Mouse (Mus musculus): Measurements from ENCODE around the gene Ap5b1. TPM values are rescaled to one million over a fixed set of nuclear protein-coding genes. Genes with fewer than 3 reads are reported as not detected.

Gene Ap5b1
- polyA plus RNA-seq, 1 experiment from 2014 or later, result 1.4 TPM

DNA sequence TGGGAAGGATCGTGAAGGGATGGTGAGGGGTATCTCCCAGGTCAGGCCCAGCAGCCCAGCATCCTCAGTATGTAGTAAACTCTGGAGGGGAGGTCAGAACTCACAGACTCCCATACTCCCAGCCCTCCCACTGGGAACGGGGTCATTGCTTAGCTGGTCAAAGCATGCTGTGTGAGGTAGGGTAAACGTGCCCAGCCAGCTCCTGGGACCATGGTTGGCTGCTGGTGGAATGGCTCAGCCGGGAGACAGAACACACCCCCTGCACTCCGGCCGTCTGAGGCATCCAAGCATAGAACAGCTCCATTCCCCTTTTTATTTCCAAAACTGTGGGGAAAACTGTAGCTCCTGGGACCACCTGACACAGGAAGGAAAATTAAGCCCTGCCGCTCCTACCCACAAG lies 9.7 kb upstream of the Ap5b1 start:
- WGBS, result 50% methylated on average over 7 of the region's 7 CpGs
- Histone ChIP-seq H3K4me3 (no peak overlapping the region), H3K4me2 (no peak overlapping the region), H3K27ac (no peak overlapping the region), H3K36me3 (ENCODE audit: poor library complexity, severe bottlenecking) (no peaks in the 10 kb centered on the region), H3K27me3 (peaks cover 87% of the 10 kb centered on the region), H3K9ac (no peak overlapping the region), H3K9me3 (replicated peaks) (no peaks in the 10 kb centered on the region), H3K4me1 (peaks cover 14% of the 10 kb centered on the region)
- no peak for ATAC-seq

DNA sequence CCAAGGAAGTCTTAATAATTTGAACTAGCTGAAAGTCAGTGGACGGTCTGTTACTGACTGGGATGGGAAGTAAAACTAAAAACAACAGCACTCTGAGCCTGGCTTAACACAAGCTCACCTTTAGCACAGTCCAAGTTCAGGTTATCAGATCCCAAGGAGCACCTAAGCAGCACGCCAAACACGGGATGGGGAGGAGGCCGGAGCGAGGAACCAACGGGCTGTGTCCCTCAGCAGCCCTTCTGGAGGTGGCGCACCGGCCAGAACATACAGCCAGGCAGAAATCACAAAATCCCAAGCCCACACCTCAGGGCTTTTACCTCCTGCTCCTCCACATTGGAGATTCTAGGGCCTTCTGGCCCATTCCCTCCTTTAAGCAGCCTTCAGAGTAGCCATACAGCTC lies 9.1 kb upstream of the Ap5b1 start:
- WGBS, result 63% methylated on average over 8 of the region's 8 CpGs
- no peak overlapping the region for H3K9ac ChIP-seq

DNA sequence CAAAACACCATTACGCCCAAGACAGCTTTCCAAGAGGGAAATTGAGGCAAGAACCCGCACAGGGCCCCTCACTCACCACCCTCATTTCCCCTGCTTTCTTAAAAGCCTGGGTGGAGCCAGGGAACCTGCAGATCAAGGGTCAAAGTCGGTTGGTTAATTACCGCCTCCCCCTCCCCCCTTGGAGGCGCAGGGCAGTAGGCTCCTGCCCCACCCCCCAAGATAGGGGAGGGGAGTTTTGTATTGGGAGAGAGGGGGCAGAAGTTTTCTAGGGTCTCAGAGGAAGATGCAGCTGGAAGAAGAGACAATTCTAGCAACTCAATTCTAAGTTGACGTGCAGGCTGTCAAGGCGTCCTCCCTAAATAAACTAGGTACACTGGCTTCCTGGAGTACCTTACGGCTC lies 8.6 kb upstream of the Ap5b1 start:
- no peak for ATAC-seq

More for the DNA sequence above, 9.1 kb upstream of the Ap5b1 start:
- Histone ChIP-seq H3K27me3 (peaks cover 93% of the 10 kb centered on the region), H3K4me1 (peaks cover 14% of the 10 kb centered on the region), H3K36me3 (ENCODE audit: poor library complexity, severe bottlenecking) (no peaks in the 10 kb centered on the region), H3K27ac (no peak overlapping the region), H3K4me2 (no peak overlapping the region), H3K9me3 (replicated peaks) (no peaks in the 10 kb centered on the region), H3K4me3 (0 out of 2 replicates have a peak overlapping the region, but pooled peaks have one; percentile 4)
- no peak for ATAC-seq

GRCm38 (mm10) chr19:5559631-5560456 lies 8.0 kb upstream of the Ap5b1 start:
- peak overlapping the region; percentile 58 for H3K4me2 ChIP-seq
- H3K4me1 ChIP-seq, result peaks cover 14% of the 10 kb centered on the region
- no peak overlapping the region for H3K27ac ChIP-seq
- peak overlapping the region; percentile 35 for H3K4me3 ChIP-seq
- peak overlapping the region; percentile 45; the same call in 1 of the 2 replicates for H3K9ac ChIP-seq
- H3K27me3 ChIP-seq, result peaks cover 94% of the 10 kb centered on the region
- no peaks in the 10 kb centered on the region for H3K36me3 ChIP-seq (ENCODE audit: poor library complexity, severe bottlenecking)
- no peaks in the 10 kb centered on the region for H3K9me3 ChIP-seq (replicated peaks)
- ATAC-seq, result no peak
- WGBS, result under 1% methylated on average over 69 of the region's 69 CpGs

More for the DNA sequence above, 8.6 kb upstream of the Ap5b1 start:
- H3K27ac ChIP-seq, result no peak overlapping the region
- no peak overlapping the region for H3K9ac ChIP-seq
- peaks cover 14% of the 10 kb centered on the region for H3K4me1 ChIP-seq
- H3K9me3 ChIP-seq (replicated peaks), result no peaks in the 10 kb centered on the region
- H3K36me3 ChIP-seq (ENCODE audit: poor library complexity, severe bottlenecking), result no peaks in the 10 kb centered on the region
- peaks cover 93% of the 10 kb centered on the region for H3K27me3 ChIP-seq
- 0 out of 2 replicates have a peak overlapping the region, but pooled peaks have one; percentile 4 for H3K4me3 ChIP-seq
- no peak overlapping the region for H3K4me2 ChIP-seq
- WGBS, result 17% methylated on average over 7 of the region's 8 CpGs

DNA sequence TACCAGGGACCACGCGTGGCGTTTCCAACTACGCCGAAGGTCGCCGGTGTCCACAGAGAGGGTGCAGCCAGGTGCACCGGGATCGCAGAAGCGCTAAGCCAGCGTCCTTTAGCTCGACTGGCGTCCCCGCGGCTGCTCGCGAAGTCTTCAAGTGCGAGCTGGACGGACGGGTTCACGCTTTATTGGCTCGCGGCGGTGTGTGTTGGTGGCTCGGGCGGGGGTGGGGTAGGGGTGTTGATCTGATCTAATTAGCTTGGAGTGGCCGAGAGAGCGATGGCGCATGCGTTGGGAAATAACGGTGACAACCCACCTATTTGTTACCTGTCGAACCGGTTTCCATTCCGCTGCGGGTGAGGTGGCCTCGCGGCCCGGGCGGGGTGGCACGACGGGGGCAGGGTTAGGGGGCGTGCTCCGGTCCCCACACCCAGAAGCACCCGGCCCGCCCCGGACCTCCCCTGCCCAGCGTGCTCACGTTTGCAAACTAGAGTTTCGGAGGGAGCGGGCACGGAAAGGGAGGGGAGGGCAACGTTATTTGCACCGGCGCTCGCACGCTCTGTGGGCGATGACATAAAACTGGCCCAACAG lies 7.3 kb upstream of the Ap5b1 start, which contains the start of gene Ovol1:
Gene Ovol1, minus strand, starts transcription at position 190 of the 585 bp plus-strand sequence.
- 1% methylated on average over 57 of the region's 57 CpGs for WGBS
- Histone ChIP-seq H3K36me3 (ENCODE audit: poor library complexity, severe bottlenecking) (no peaks in the 10 kb centered on the region), H3K27ac (no peak within 1 kb of the TSS), H3K4me1 (peaks cover 14% of the 10 kb centered on the region), H3K4me2 (peak within 1 kb of the TSS; percentile 58), H3K4me3 (peak within 1 kb of the TSS; percentile 35), H3K27me3 (peaks cover 94% of the 10 kb centered on the region), H3K9me3 (replicated peaks) (no peaks in the 10 kb centered on the region), H3K9ac (peak within 1 kb of the TSS; percentile 45; the same call in 1 of the 2 replicates)
- ATAC-seq, result no peak

DNA sequence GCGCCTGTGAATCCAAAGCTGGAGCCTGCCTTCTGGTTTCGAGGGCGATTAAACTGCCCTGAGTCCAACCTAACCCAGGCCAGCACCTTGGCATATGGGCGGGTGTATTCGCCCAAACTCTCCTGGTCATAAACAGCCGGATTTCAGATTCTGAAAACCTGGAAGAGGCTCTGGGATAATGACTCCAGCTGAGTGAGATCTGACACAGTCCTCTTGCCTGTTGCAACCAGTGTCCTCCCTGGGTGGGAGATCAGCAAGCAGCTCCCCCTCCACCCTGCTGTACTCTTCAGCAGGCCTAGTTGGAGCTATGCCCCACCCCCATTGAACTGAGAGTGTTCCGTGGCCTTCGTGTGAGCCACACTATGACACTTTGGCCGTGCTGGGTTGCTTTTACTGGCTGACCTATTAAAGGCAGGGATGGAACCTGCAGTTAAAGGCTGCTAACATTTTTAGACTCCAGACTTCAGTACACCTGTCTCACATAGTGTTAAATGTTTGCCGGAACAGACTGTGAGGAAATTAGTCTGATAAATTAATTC lies 6.5 kb upstream of the Ap5b1 start:
- Histone ChIP-seq H3K4me3 (no peak overlapping the region), H3K9ac (no peak overlapping the region), H3K9me3 (replicated peaks) (no peaks in the 10 kb centered on the region), H3K4me2 (peak overlapping the region; percentile 58; the same call in 1 of the 2 replicates), H3K4me1 (peaks cover 14% of the 10 kb centered on the region), H3K36me3 (ENCODE audit: poor library complexity, severe bottlenecking) (no peaks in the 10 kb centered on the region), H3K27ac (no peak overlapping the region), H3K27me3 (peaks cover 94% of the 10 kb centered on the region)
- ATAC-seq, result no peak
- WGBS, result 17% methylated on average over 10 of the region's 10 CpGs

GRCm38 (mm10) chr19:5561886-5562285 lies 5.9 kb upstream of the Ap5b1 start:
- H3K9me3 ChIP-seq (replicated peaks), result no peaks in the 10 kb centered on the region
- H3K9ac ChIP-seq, result no peak overlapping the region
- H3K27ac ChIP-seq, result no peak overlapping the region
- no peak overlapping the region for H3K4me3 ChIP-seq
- WGBS, result 68% methylated on average over 3 of the region's 3 CpGs
- H3K36me3 ChIP-seq (ENCODE audit: poor library complexity, severe bottlenecking), result no peaks in the 10 kb centered on the region
- H3K4me2 ChIP-seq, result no peak overlapping the region
- H3K4me1 ChIP-seq, result peaks cover 16% of the 10 kb centered on the region
- peaks cover 94% of the 10 kb centered on the region for H3K27me3 ChIP-seq
- ATAC-seq, result no peak

DNA sequence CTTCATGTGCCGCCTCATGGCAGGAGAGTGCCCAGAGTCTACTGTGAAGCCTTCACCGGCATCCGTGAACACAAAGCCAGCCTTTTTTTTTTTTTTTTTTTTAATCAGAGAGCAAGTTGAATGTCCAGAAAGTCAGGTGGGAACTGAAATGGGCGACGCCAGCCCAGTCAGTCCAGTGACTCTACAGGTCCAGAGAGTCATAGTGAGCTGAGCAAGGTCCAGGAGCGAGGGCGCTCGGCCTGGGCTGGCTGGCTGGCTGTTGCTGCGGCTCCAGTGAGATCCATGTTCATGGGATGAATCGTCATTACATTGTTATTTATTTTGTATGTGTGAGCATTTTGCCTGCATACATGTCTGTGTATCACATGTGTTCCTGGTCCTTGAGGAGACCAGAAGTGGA lies 5.0 kb upstream of the Ap5b1 start:
- H3K27ac ChIP-seq, result no peak overlapping the region
- H3K4me1 ChIP-seq, result peaks cover 21% of the 10 kb centered on the region
- no peak overlapping the region for H3K9ac ChIP-seq
- no peak overlapping the region for H3K4me2 ChIP-seq
- no peak for ATAC-seq
- WGBS, result 90% methylated on average over 10 of the region's 10 CpGs
- H3K27me3 ChIP-seq, result peaks cover 86% of the 10 kb centered on the region
- no peaks in the 10 kb centered on the region for H3K9me3 ChIP-seq (replicated peaks)
- no peak overlapping the region for H3K4me3 ChIP-seq
- no peaks in the 10 kb centered on the region for H3K36me3 ChIP-seq (ENCODE audit: poor library complexity, severe bottlenecking)

- Histone ChIP-seq H3K4me3 (no peak overlapping the region), H3K27me3 (peaks cover 51% of the 10 kb centered on the region), H3K4me2 (no peak overlapping the region)
Measured at GRCm38 (mm10) chr19:5566316-5566715, 1.5 kb upstream of the Ap5b1 start.

DNA sequence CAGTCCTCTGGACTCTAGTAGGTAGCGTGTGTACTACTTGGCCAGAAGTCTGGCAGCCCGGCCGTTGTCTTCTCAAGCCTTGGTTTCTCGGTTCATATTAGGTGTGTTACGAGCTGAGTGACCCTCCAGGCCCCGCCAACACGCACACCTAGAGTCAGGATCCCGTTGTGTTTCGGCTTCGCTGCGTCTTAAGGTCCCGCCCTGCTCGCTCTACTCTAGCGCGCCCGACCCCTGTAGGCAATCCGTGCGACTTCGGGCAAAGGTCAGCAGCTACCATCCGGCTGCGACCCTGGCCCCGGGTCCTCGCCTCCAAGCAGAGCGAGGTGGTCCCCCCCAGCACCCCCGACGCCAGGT lies 668 bp upstream of the Ap5b1 start:
- Histone ChIP-seq H3K9me3 (replicated peaks) (no peaks in the 10 kb centered on the region), H3K27me3 (peaks cover 43% of the 10 kb centered on the region), H3K36me3 (ENCODE audit: poor library complexity, severe bottlenecking) (0 out of 2 replicates have a peak, but pooled peaks cover 8% of the 10 kb centered on the region), H3K9ac (peak overlapping the region; percentile 78), H3K4me3 (peak overlapping the region; percentile 75), H3K4me1 (peaks cover 17% of the 10 kb centered on the region), H3K27ac (peak overlapping the region; percentile 84; the same call in 1 of the 2 replicates), H3K4me2 (peak overlapping the region; percentile 91)
- peak; percentile 49; the same call in 1 of the 2 replicates for ATAC-seq
- WGBS, result 2% methylated on average over 26 of the region's 26 CpGs

More at GRCm38 (mm10) chr19:5566316-5566715, 1.5 kb upstream of the Ap5b1 start:
- ATAC-seq, result no peak
- Histone ChIP-seq H3K36me3 (ENCODE audit: poor library complexity, severe bottlenecking) (0 out of 2 replicates have a peak, but pooled peaks cover 8% of the 10 kb centered on the region), H3K4me1 (peaks cover 17% of the 10 kb centered on the region), H3K9me3 (replicated peaks) (no peaks in the 10 kb centered on the region), H3K9ac (no peak overlapping the region), H3K27ac (no peak overlapping the region)
- WGBS, result 57% methylated on average over 5 of the region's 5 CpGs

- peak overlapping the region; percentile 84 for H3K27ac ChIP-seq
- ATAC-seq, result peak; percentile 31; the same call in 1 of the 2 replicates
Measured at GRCm38 (mm10) chr19:5568470-5569140, 780 bp downstream of the Ap5b1 start.

More at GRCm38 (mm10) chr19:5568470-5569140, 780 bp downstream of the Ap5b1 start:
- Histone ChIP-seq H3K9ac (peak overlapping the region; percentile 78; the same call in 1 of the 2 replicates), H3K9me3 (replicated peaks) (no peaks in the 10 kb centered on the region), H3K36me3 (ENCODE audit: poor library complexity, severe bottlenecking) (0 out of 2 replicates have a peak, but pooled peaks cover 8% of the 10 kb centered on the region), H3K4me3 (peak overlapping the region; percentile 75), H3K4me1 (peaks cover 17% of the 10 kb centered on the region), H3K4me2 (peak overlapping the region; percentile 91), H3K27me3 (peaks cover 28% of the 10 kb centered on the region)
- WGBS, result 7% methylated on average over 27 of the region's 27 CpGs
